Mouse (Mus musculus) embryonic facial prominence, embryonic 15.5 days (tissue): Measurements from ENCODE around the gene E130309D02Rik. TPM values are rescaled to one million over a fixed set of nuclear protein-coding genes. Genes with fewer than 3 reads are reported as not detected.

Experiments
- ATAC-seq: fragments of 200-750 bp; cut with Nextera tagmentation; 2 replicates; pipeline ENCODE4 v1.8.0; 2017; ENCODE audit warnings: low read depth, moderate TSS enrichment; ENCODE audit not compliant: insufficient number of reproducible peaks, low FRiP score, low TSS enrichment
- H3K27ac ChIP-seq: fragments of 300-500 bp; sonication (generic); replicated peaks from 2 replicates; pipeline ENCODE4 v1.5.1; 2015; ENCODE audit warnings: mild to moderate bottlenecking, inconsistent platforms
- H3K27me3 ChIP-seq: fragments of 300-500 bp; sonication (generic); 2 replicates; pipeline ENCODE4 v1.6.1; 2015; ENCODE audit warnings: inconsistent platforms
- H3K36me3 ChIP-seq: fragments of 300-500 bp; sonication (generic); 2 replicates; pipeline ENCODE4 v1.6.1; 2015; ENCODE audit warnings: mild to moderate bottlenecking, inconsistent platforms
- H3K4me1 ChIP-seq: fragments of 300-500 bp; sonication (generic); 2 replicates; pipeline ENCODE4 v1.6.1; 2015; ENCODE audit warnings: inconsistent platforms
- H3K4me2 ChIP-seq: fragments of 300-500 bp; sonication (generic); replicated peaks from 2 replicates; pipeline ENCODE4 v1.6.1; 2015; ENCODE audit warnings: mild to moderate bottlenecking, inconsistent platforms
- H3K4me3 ChIP-seq: fragments of 300-500 bp; sonication (generic); replicated peaks from 2 replicates; pipeline ENCODE4 v1.5.1; 2015; ENCODE audit warnings: mild to moderate bottlenecking, inconsistent platforms
- H3K9ac ChIP-seq: fragments of 300-500 bp; sonication (generic); 2 replicates; pipeline ENCODE4 v1.6.1; 2015; ENCODE audit warnings: inconsistent platforms
- H3K9me3 ChIP-seq: fragments of 300-500 bp; sonication (generic); replicated peaks from 2 replicates; pipeline ENCODE4 v1.6.1; 2016; ENCODE audit warnings: inconsistent platforms
- WGBS: fragments of 180-500 bp; shearing (Covaris S2); methylation state at CpG from one replicate; pipeline ENCODE4 v1.1.7; 2015; 5-methylcytosine and 5-hydroxymethylcytosine counted together
- polyA plus RNA-seq: library from polyadenylated mRNA; unstranded; fragments of >200 nt; fragmentation: Nextera tagmentation; extraction: Ambion mirVana; gene quantifications from 2 replicates; pipeline ENCODE4 v1.2.1, GENCODE M21; 2015

The E130309D02Rik gene
- polyA plus RNA-seq, 1 experiment from 2014 or later = 33.7 TPM

GRCm38 (mm10) chr5:143336559-143336958 is 21.4 kb upstream of the E130309D02Rik start:
- no peaks in the 10 kb centered on the region for H3K4me1 ChIP-seq
- no peak overlapping the region for H3K27ac ChIP-seq
- H3K4me3 ChIP-seq = no peak overlapping the region
- no peak for ATAC-seq
- 60% methylated on average over 6 of the region's 6 CpGs for WGBS
- H3K9ac ChIP-seq = no peak overlapping the region
- no peak overlapping the region for H3K4me2 ChIP-seq
- H3K27me3 ChIP-seq = no peaks in the 10 kb centered on the region
- H3K36me3 ChIP-seq = no peaks in the 10 kb centered on the region
- no peaks in the 10 kb centered on the region for H3K9me3 ChIP-seq

GRCm38 (mm10) chr5:143335089-143335460 is 19.9 kb upstream of the E130309D02Rik start:
- Histone ChIP-seq H3K9ac (no peak overlapping the region), H3K4me2 (no peak overlapping the region), H3K4me3 (no peak overlapping the region), H3K36me3 (no peaks in the 10 kb centered on the region), H3K4me1 (peaks cover 2% of the 10 kb centered on the region; the same call in 1 of the 2 replicates), H3K27me3 (no peaks in the 10 kb centered on the region), H3K9me3 (no peaks in the 10 kb centered on the region), H3K27ac (no peak overlapping the region)
- WGBS = 78% methylated on average over 7 of the region's 7 CpGs
- no peak for ATAC-seq

GRCm38 (mm10) chr5:143334418-143335088 is 19.4 kb upstream of the E130309D02Rik start:
- Histone ChIP-seq H3K4me3 (no peak overlapping the region), H3K27me3 (no peaks in the 10 kb centered on the region), H3K27ac (no peak overlapping the region), H3K4me1 (peaks cover 6% of the 10 kb centered on the region; the same call in 1 of the 2 replicates), H3K4me2 (0 out of 2 replicates have a peak overlapping the region, but pooled peaks have one; percentile 27), H3K36me3 (no peaks in the 10 kb centered on the region), H3K9me3 (no peaks in the 10 kb centered on the region), H3K9ac (no peak overlapping the region)
- 59% methylated on average over 14 of the region's 14 CpGs for WGBS
- ATAC-seq = no peak

DNA sequence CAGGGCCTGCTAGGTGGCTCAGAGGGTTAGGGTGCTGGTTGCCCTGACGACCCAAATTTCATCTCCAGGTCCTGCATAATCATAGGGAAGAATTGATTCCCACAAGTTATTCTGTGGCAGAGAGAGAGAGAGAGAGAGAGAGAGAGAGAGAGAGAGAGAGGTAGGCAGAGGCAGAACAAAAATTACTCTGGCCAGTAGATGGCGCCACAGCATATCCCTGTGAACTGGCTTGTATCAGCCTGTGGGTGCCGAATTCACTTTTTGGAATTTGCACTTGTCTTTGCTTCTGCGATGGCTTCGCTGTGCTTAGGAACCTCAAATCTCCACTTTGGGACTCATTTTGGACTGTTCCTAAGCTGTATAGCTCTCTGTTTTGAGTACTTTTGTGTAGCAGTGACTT is 18.7 kb upstream of the E130309D02Rik start:
- H3K27ac ChIP-seq = no peak overlapping the region
- no peaks in the 10 kb centered on the region for H3K9me3 ChIP-seq
- no peak overlapping the region for H3K4me3 ChIP-seq
- peaks cover 6% of the 10 kb centered on the region; the same call in 1 of the 2 replicates for H3K4me1 ChIP-seq
- H3K36me3 ChIP-seq = no peaks in the 10 kb centered on the region
- 0 out of 2 replicates have a peak overlapping the region, but pooled peaks have one; percentile 27 for H3K4me2 ChIP-seq
- H3K27me3 ChIP-seq = no peaks in the 10 kb centered on the region
- no peak for ATAC-seq
- no peak overlapping the region for H3K9ac ChIP-seq
- 13% methylated on average over 5 of the region's 5 CpGs for WGBS

GRCm38 (mm10) chr5:143328690-143329495 is 13.7 kb upstream of the E130309D02Rik start, which contains the start of gene Zdhhc4:
Gene Zdhhc4, minus strand, starts transcription at chr5:143329256.
- H3K4me3 ChIP-seq = peak within 1 kb of the TSS; percentile 96
- H3K9me3 ChIP-seq = no peaks in the 10 kb centered on the region
- peaks cover 23% of the 10 kb centered on the region for H3K36me3 ChIP-seq
- under 1% methylated on average over 57 of the region's 57 CpGs for WGBS
- H3K4me1 ChIP-seq = peaks cover 20% of the 10 kb centered on the region
- H3K9ac ChIP-seq = peak within 1 kb of the TSS; percentile 88
- peak within 1 kb of the TSS; percentile 88 for H3K4me2 ChIP-seq
- ATAC-seq = peak; percentile 74; the same call in 1 of the 2 replicates
- peak within 1 kb of the TSS; percentile 86 for H3K27ac ChIP-seq
- H3K27me3 ChIP-seq = no peaks in the 10 kb centered on the region

DNA sequence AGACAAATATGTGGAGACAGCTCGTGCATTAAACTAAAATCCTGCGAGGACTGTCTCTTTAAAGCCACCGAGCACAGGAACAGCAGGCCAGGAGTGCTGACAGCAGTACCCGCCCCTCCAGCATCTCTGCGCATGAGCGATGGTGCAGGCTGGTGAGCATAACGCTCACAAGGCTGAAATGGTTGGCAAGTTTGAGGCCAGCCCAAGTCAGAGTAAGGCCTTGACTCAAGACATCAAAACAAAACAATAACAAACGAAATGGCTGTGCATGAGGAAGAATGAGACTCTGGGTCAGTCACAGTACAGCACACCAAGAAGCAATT is 2.1 kb upstream of the E130309D02Rik start:
- ATAC-seq = no peak
- Histone ChIP-seq H3K27ac (no peak overlapping the region), H3K27me3 (no peaks in the 10 kb centered on the region), H3K36me3 (peaks cover 67% of the 10 kb centered on the region), H3K4me1 (peaks cover 16% of the 10 kb centered on the region), H3K9ac (no peak overlapping the region), H3K9me3 (no peaks in the 10 kb centered on the region), H3K4me3 (no peak overlapping the region), H3K4me2 (no peak overlapping the region)
- 86% methylated on average over 8 of the region's 8 CpGs for WGBS

DNA sequence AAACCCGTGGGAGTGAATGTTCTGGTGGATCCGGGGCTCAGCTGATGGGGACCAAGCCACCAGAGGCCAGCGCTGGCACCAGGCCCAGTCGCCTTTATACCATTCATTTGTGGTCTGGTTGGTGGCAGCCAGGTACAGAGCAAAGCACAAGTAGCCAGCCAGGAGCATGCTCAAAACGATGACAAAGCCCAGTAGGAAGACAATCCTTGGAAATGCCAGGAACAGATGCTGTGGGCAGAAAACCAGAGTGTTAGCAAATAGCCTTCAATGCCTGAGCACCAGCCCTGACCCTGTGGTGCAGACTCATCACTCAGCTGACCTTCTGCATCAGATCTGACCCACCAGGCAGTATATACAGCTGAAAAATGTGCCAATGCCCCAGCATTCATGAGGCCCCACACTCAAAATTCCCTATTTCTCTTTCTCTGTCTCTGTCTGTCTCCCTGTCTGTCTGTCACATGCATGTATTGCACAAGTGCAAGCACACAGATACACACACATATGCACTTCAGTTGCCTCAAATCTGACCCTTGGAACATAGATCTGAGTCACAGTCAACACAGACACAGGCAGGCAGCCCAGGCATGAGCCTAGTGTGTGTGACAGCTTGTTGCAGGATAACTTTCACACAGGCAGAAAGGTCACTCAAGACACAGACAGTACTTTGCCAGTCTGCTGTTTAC is 1.6 kb upstream of the E130309D02Rik start:
- Histone ChIP-seq H3K4me2 (no peak overlapping the region), H3K4me1 (peaks cover 16% of the 10 kb centered on the region), H3K4me3 (no peak overlapping the region), H3K36me3 (peaks cover 66% of the 10 kb centered on the region), H3K27me3 (no peaks in the 10 kb centered on the region), H3K9ac (no peak overlapping the region), H3K27ac (no peak overlapping the region), H3K9me3 (no peaks in the 10 kb centered on the region)
- WGBS = 88% methylated on average over 5 of the region's 5 CpGs
- no peak for ATAC-seq

DNA sequence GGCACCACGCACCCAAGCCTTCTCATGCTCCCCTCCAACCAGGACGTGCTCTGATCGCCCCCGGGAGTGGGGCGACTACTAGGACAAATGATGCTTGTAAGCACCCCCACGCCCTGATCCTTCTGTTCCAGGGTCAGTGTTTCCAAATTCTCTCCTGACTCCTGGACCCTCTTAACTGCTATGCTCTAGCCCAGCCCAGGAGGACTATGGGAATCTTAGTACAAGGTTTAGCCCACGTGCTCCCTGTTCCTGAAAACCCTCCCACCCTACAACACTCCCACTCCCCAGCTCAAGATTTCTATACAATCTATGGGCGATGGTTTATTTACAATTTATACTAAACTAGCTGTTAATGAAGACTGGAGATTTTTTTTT is 341 bp upstream of the E130309D02Rik start:
- 12% methylated on average over 8 of the region's 8 CpGs for WGBS

GRCm38 (mm10) chr5:143314183-143314729 is 904 bp downstream of the E130309D02Rik start:
- WGBS = 2% methylated on average over 16 of the region's 16 CpGs
- Histone ChIP-seq H3K4me1 (peaks cover 20% of the 10 kb centered on the region), H3K9ac (peak overlapping the region; percentile 83), H3K27ac (no peak overlapping the region; the same call in 1 of the 2 replicates), H3K36me3 (peaks cover 66% of the 10 kb centered on the region), H3K9me3 (no peaks in the 10 kb centered on the region), H3K4me3 (peak overlapping the region; percentile 91), H3K27me3 (no peaks in the 10 kb centered on the region), H3K4me2 (peak overlapping the region; percentile 80)
- no peak for ATAC-seq

More for the DNA sequence above, 341 bp upstream of the E130309D02Rik start:
- Histone ChIP-seq H3K4me2 (peak overlapping the region; percentile 50), H3K27me3 (no peaks in the 10 kb centered on the region), H3K4me1 (peaks cover 16% of the 10 kb centered on the region), H3K27ac (no peak overlapping the region), H3K36me3 (peaks cover 66% of the 10 kb centered on the region), H3K4me3 (peak overlapping the region; percentile 91), H3K9ac (no peak overlapping the region; the same call in 1 of the 2 replicates), H3K9me3 (no peaks in the 10 kb centered on the region)
- no peak for ATAC-seq

DNA sequence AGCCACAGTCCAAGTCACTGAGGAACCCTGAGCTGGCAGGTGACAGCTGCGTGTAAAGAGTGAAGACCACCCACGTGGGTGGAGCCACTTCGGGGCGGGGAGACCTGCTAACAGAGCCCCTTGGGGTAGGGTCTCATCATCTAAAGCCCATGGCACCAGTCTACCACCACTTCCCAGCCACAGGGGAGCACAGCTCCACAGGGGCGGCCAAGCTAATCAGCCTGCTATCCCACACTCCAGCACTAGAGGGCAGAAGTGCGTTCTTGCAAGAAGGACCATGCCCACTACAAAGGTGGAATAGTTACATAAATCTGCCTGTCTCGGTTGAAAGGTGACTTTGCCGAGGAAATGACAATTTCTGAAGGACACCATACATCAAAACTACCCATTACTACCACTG is 3.3 kb downstream of the E130309D02Rik start:
- peaks cover 20% of the 10 kb centered on the region for H3K4me1 ChIP-seq
- H3K9ac ChIP-seq = no peak overlapping the region
- WGBS = 65% methylated on average over 8 of the region's 8 CpGs
- H3K27ac ChIP-seq = no peak overlapping the region
- no peaks in the 10 kb centered on the region for H3K27me3 ChIP-seq
- no peak overlapping the region for H3K4me2 ChIP-seq
- no peak overlapping the region for H3K4me3 ChIP-seq
- ATAC-seq = 0 out of 2 replicates have a peak, but pooled peaks have one; percentile 1
- no peaks in the 10 kb centered on the region for H3K9me3 ChIP-seq
- H3K36me3 ChIP-seq = peaks cover 66% of the 10 kb centered on the region

DNA sequence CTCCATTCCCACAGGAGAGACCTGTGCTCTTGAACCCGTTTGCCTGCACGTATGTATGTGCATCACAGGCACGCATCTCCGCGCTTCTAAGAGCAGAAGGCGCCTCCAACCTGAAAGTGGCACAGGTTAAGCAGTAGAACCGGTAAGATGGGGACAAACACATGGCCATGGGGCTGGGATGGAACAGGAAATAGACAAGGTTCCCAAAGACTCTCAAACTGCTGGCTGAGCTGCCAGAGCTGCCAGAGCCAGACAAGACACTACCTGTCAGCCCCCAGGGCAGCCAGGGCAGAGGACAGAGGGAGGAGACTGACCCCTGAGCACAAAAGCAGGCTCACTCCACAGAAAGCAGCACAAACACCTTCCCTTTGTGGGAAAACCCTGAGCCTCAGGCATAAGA is 5.2 kb downstream of the E130309D02Rik start:
- no peak overlapping the region for H3K4me2 ChIP-seq
- H3K4me3 ChIP-seq = no peak overlapping the region
- H3K4me1 ChIP-seq = peaks cover 17% of the 10 kb centered on the region
- H3K9ac ChIP-seq = no peak overlapping the region
- H3K36me3 ChIP-seq = peaks cover 74% of the 10 kb centered on the region
- WGBS = 91% methylated on average over 7 of the region's 7 CpGs
- no peak for ATAC-seq
- no peaks in the 10 kb centered on the region for H3K27me3 ChIP-seq
- no peaks in the 10 kb centered on the region for H3K9me3 ChIP-seq
- no peak overlapping the region for H3K27ac ChIP-seq
